Mouse (Mus musculus): Measurements from ENCODE around the gene Miga2.

Gene Miga2

DNA sequence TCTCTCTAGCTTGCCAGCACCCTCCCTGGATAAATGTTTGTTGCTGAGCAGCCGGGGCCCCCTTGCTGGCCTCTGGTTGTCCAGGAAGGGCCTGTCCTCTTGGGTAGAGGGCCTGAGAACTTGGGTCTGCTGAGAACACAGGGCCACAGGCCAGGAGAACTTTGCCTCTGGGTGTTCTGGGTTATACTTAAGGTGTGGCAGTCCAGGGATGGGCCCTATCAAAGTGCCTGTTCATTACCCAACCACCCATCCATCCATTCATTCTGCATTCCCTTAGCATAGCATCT is 29.3 kb downstream of the Miga2 start:
- DNase-seq (ENCODE audit: extremely low spot score, low spot score), result no peak

GRCm38 (mm10) chr2:30395757-30396156 is 31.7 kb downstream of the Miga2 start:
- DNase-seq (ENCODE audit: extremely low spot score, low spot score), result no peak

GRCm38 (mm10) chr2:30396246-30396645 is 32.2 kb downstream of the Miga2 start:
- no peak for DNase-seq (ENCODE audit: extremely low spot score, low spot score)

DNA sequence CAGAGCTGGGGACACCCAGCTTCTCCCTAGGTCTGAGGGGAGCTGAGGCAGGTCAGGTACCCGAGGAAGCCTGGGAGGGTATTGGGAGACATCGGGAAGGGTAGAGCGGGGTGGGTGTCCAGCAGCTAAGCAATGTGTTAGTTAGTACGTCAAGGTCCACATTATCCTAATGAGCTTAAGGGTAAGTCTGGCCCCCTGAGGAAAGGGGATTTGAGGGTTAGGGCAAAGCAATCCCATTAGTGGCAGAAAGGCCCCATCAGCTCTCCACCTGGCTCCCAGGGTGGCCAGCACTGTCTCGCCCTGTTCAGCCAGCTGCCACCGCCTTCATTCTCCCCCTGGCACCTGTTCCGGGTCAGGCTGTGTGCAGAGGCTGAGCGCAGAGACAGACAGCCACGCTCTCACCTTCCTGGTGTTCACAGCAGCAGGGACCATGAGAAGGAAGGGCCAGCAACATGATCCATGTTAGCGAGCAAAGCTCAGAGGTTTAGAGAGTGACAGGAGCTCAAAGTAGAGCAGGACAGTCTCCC is 34.0 kb downstream of the Miga2 start:
- no peak for DNase-seq (ENCODE audit: extremely low spot score, low spot score)

GRCm38 (mm10) chr2:30399191-30400171 is 35.4 kb downstream of the Miga2 start:
- DNase-seq (ENCODE audit: extremely low spot score, low spot score), result peak; percentile 35

GRCm38 (mm10) chr2:30401581-30401980 is 37.5 kb downstream of the Miga2 start:
- no peak for DNase-seq (ENCODE audit: extremely low spot score, low spot score)

- no peak for DNase-seq (ENCODE audit: extremely low spot score, low spot score)
These were observed 38.4 kb downstream of the Miga2 start for GRCm38 (mm10) chr2:30402351-30402826.

DNA sequence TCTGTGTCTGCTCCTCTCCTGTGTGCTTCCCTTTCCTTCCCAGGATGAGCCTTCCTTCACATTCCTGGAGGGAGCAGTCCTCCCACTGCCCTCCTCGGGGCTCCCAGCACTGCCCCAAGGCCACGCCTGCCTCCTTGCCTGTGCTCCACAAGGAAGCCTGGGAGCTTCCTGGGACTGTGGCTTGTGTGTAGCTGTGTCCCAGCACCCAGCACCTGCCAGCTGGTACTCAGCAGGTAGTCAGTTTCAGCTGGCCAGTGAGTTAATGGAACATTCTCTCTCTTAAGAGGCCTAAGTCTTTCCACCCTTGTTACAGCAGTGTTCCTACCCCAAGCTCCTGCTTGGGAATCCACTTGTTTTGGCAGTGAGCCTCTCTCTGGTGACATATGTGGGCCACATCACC is 38.8 kb downstream of the Miga2 start:
- DNase-seq (ENCODE audit: extremely low spot score, low spot score), result no peak

- DNase-seq (ENCODE audit: extremely low spot score, low spot score), result no peak
These were observed 39.8 kb downstream of the Miga2 start for GRCm38 (mm10) chr2:30403870-30404269.

DNA sequence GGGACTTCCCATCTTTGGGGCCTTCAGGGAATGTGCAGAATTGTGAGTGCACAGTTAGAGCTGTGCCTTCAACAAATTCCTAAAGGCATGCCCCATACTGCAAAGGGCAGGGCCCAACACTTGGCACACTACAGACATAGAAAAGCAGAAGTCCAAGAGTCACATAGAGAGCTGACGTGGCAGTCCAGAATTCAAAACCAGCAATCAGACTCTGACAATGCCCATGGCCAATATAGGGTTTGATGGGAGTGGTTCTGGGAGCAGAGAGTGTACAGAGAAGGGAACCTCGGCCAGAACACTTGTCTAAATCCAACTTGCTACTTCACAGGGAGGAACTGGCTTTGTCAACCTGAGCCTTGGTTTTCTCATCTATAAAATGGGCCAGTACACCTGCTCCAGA is 43.2 kb downstream of the Miga2 start:
- no peak for DNase-seq (ENCODE audit: extremely low spot score, low spot score)

- DNase-seq (ENCODE audit: extremely low spot score, low spot score), result no peak
These were observed 43.7 kb downstream of the Miga2 start for GRCm38 (mm10) chr2:30407778-30408177.

GRCm38 (mm10) chr2:30408452-30409100 is 44.5 kb downstream of the Miga2 start:
- DNase-seq (ENCODE audit: extremely low spot score, low spot score), result no peak

DNA sequence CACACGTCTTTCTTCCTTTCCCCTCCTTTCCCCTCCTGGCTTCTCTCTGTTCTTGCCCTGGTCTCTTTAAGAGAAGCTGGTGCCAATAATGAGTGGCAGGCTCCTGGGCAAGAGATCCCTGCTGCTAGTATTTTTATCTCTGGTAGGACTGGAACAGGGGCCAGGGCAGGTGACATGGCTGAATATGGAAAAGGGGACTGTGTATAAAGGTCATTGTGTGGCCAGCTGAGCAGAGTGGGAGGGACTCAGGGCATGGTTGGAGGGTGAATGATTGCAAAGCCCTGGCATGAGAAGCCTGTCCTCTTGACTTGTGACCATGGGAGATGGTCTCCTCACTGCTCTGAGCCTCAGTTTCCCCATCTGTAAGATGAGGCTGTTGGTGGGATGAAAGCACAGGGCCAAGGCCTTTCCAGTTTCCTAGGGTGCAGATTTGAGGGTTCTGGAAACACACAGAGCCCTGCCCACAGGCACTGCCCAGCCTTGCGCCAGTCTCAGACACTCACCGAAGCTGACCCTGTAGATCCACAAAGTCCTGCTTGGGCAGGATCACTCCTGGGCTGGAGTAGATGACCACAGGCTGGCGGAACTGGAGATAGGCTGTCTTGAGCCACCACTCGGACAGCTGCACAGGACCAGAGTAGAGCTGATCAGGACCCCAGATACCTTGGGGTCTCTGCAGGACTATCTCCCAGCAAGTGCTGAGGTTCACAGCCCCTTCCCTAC is 45.6 kb downstream of the Miga2 start:
- no peak for DNase-seq (ENCODE audit: extremely low spot score, low spot score)

DNA sequence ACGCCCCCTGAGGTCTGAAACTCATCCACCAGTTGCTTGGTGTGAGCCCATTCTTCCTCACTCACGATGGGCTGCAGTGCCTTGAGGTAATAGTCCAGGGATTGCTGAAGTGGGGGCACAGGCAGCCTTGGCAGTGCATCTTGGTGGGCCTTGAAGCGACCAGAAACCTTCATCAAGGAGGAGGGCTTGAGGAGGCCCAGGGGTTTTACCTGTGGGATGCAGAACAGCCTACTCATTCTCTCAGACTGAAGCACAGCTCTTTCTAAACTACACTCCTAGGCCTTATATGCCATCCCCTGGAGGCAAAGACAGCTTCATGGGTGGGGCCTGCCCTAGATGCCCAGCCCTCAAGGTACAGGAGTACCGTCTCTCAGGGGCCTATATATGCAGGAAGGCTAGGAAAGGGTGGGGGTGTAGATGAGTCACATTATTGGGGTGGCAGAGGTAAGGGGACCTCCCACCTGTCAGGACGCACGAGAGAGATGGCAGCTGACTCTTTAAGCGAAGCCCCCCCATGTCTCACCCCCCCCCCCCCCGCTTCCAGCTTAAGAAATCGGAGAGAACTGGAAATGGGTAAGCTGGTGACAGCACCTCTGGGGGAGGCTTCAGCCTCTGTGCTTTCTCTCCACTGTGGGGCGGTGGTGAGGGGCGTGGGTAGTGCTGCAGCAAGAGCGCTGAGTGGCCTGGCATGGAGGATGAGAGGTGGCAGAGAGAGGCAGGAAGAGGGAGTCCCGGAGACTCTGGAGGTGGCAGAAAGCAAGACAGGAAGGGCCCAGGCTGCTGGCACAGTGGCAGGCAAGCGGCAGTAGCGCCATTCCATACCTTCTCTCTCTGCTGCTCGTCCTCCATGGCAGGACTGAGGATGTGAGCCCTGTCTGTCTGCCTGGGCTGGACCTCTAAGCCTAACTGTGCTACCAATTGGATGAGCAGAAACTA is 49.3 kb downstream of the Miga2 start:
- DNase-seq (ENCODE audit: extremely low spot score, low spot score), result no peak

DNA sequence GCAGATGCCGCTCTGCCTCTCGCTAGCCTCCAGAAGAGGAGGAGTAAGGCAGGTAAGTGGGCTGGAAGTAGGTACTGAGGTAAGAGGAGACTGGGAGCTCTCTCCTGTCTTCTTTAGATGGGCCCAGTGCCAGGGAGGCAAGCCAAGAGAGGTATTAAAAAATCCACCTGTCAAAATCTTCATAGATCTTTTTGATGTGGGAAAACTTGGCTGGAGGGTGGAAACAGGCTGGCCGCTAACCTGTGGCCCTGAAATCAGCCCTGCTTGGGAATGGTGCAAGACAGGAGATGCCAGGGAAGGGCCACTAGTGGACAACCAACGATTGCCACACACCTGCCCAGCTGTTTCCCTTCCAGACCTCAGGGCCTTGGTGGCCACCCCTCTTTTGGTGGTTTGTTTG is 50.1 kb downstream of the Miga2 start:
- no peak for DNase-seq (ENCODE audit: extremely low spot score, low spot score)

GRCm38 (mm10) chr2:30414681-30415080 is 50.6 kb downstream of the Miga2 start:
- no peak for DNase-seq (ENCODE audit: extremely low spot score, low spot score)

DNA sequence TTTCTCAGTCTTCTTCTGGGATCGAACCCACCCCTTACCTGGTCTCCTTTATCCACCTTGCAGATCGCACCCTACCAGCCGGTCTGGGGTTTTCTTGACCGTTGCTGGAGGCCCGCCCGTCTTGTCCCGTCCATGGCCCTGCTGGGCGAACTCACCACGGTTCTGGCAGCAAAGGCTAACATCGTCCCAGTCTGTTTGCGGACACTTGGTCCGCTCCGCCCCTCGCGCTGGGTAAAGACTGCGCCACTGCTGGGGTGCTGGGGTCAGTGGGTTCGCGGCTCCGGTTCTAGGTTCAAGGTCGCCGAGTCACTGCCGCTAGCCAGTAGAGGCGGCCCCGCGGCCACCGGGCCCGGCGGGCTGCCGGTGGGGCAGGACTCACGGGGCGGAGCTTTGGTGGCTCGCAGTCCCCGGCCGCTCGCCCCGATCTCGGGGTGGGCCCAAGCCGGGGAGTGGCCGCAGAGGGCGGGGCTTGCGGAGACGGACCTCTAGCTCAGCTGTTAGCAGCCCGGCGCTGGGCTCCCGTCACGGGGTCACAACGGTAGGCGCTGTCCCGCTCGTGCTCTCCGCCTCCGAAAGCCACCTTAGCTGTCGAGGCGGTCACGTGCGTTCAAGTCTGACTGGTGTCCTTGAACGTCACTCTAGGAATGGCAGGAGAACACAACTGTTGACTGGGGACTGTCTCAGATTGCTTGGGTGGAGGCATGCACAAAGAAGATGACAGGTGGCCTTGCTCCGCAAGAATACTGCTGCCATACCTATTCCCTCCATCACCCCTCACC is 51.3 kb downstream of the Miga2 start, which contains the start of gene Crat:
Gene Crat (minus strand): TSS at position 657 of the 779 bp plus-strand sequence.
- peak; percentile 85 for DNase-seq (ENCODE audit: extremely low spot score, low spot score)

GRCm38 (mm10) chr2:30415936-30416648 is 52.1 kb downstream of the Miga2 start, which contains the start of gene Ptpa:
Gene Ptpa (plus strand): TSS chr2:30416039.
- peak; percentile 94 for DNase-seq (ENCODE audit: extremely low spot score, low spot score)

- DNase-seq (ENCODE audit: extremely low spot score, low spot score), result no peak
These were observed 52.6 kb downstream of the Miga2 start for GRCm38 (mm10) chr2:30416649-30416965.

Measured in neural tube, embryonic 10.5 days (tissue).